Mouse (Mus musculus) testis, adult 2 months (tissue): ENCODE measurements around the gene Baz1b.

Experiments used
- CTCF ChIP-seq: fragments of 200-500 bp; IDR thresholded peaks from 2 replicates; pipeline ENCODE4 v1.5.1; 2012; ENCODE audit warnings: low read depth, mild to moderate bottlenecking, inconsistent platforms, low read length, moderate library complexity; ENCODE audit not compliant: control insufficient read depth, insufficient read depth, insufficient replicate concordance
- POLR2A ChIP-seq: fragments of 200-500 bp; IDR thresholded peaks from 2 replicates; pipeline ENCODE4 v1.6.1; 2012; ENCODE audit warnings: low read depth, mild to moderate bottlenecking, inconsistent platforms, low read length, moderate library complexity; ENCODE audit not compliant: control insufficient read depth

- no peak for TF ChIP-seq POLR2A
- TF ChIP-seq CTCF, result no peak
Observed at GRCm38 (mm10) chr5:135243166-135243565, 56.1 kb downstream of the Baz1b start.
